Mouse (Mus musculus) adrenal gland, adult 10 weeks (tissue): ENCODE data around the gene Hs3st4. TPM values are rescaled to one million over a fixed set of nuclear protein-coding genes. Genes with fewer than 3 reads are reported as not detected.

Experiments used
- polyA plus RNA-seq: library from polyadenylated mRNA; stranded (reverse); fragments of 350-450 nt; fragmentation: Illumina TruSeq; extraction: RNeasy Lipid Tissue Mini Kit (QIAGEN cat#74804); gene quantifications from one replicate; pipeline ENCODE4 v1.2.3, GENCODE M21; 2014; ENCODE audit warnings: low read depth, low replicate concordance

The Hs3st4 gene
- not detected for polyA plus RNA-seq

DNA sequence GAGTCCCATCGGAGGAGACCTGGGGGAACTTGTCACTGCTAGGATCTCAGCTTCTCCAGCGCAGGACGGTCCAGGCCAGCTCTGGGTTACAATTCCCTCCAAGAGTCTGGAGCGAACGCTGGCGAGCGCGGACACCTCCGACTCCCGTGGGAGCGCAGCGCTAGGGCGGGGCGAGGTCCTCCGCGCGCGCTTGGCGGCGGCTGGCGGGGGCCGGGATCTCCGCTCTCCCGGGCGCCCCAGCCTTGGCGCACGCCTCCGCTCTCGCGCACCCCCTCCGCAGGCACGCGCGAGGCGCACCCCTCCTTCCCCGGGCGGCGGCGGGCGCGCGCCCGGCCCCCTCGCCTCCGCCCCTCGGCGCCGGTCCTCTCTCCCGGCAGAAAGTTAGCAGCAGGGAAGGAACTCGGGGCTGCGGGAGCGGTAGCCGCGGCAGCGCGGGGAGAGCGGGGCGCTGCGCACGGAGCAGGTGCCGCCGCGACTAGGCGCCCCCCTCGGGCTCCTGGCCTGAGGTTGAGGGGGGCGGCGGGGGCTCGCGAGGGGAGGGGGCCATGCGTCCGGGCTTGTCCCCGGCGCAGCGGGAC lies at the start of gene Hs3st4:
Hs3st4 (plus strand) TSS at position 409 of the 578 bp plus-strand sequence.

